Mouse (Mus musculus) liver, embryonic 16.5 days (tissue): ENCODE data around the gene Ppp1r14b. TPM values are rescaled to one million over a fixed set of nuclear protein-coding genes. Genes with fewer than 3 reads are reported as not detected.

ENCODE experiments used
- ATAC-seq: fragments of 200-750 bp; cut with Nextera tagmentation; 2 replicates; pipeline ENCODE4 v1.8.0; 2017; ENCODE audit warnings: low read depth, mild to moderate bottlenecking, moderate number of reproducible peaks, moderate library complexity
- H3K27ac ChIP-seq: fragments of 300-500 bp; sonication (generic); 2 replicates; pipeline ENCODE4 v1.5.1; 2014; ENCODE audit warnings: mild to moderate bottlenecking, low read length
- H3K27me3 ChIP-seq: fragments of 300-500 bp; sonication (generic); 2 replicates; pipeline ENCODE4 v1.6.1; 2014; ENCODE audit warnings: low read depth, low read length, mixed read lengths; ENCODE audit not compliant: control insufficient read depth, insufficient read depth
- H3K36me3 ChIP-seq: fragments of 300-500 bp; sonication (generic); 2 replicates; pipeline ENCODE4 v1.6.1; 2014; ENCODE audit warnings: mild to moderate bottlenecking; ENCODE audit not compliant: control insufficient read depth, insufficient read depth
- H3K4me1 ChIP-seq: fragments of 300-500 bp; sonication (generic); 2 replicates; pipeline ENCODE4 v1.6.1; 2014; ENCODE audit warnings: low read depth, low read length, mixed read lengths; ENCODE audit not compliant: control insufficient read depth
- H3K4me2 ChIP-seq: fragments of 300-500 bp; sonication (generic); 2 replicates; pipeline ENCODE4 v1.6.1; 2014; ENCODE audit warnings: low read depth, low read length, mixed read lengths
- H3K4me3 ChIP-seq: fragments of 300-500 bp; sonication (generic); 2 replicates; pipeline ENCODE4 v1.5.1; 2014; ENCODE audit warnings: low read depth, mild to moderate bottlenecking, low read length
- H3K9ac ChIP-seq: fragments of 300-500 bp; sonication (generic); 2 replicates; pipeline ENCODE4 v1.6.1; 2014; ENCODE audit warnings: low read depth, low read length
- H3K9me3 ChIP-seq: fragments of 300-500 bp; sonication (generic); replicated peaks from 2 replicates; pipeline ENCODE4 v1.6.1; 2016; ENCODE audit warnings: low read length; ENCODE audit not compliant: control insufficient read depth
- WGBS: fragments of 180-500 bp; shearing (Covaris S2); extraction: QIAGEN DNeasy Blood & Tissue Kit; methylation state at CpG from one replicate; pipeline ENCODE4 v1.1.7; 2014; ENCODE audit not compliant: insufficient replicate concordance; 5-methylcytosine and 5-hydroxymethylcytosine counted together
- polyA plus RNA-seq: library from polyadenylated mRNA; unstranded; fragments of >200 nt; fragmentation: Nextera tagmentation; extraction: Ambion mirVana; gene quantifications from 2 replicates; pipeline ENCODE4 v1.2.1, GENCODE M21; 2015

Gene Ppp1r14b
- polyA plus RNA-seq, 1 experiment from 2014 or later: 17.4 TPM

DNA sequence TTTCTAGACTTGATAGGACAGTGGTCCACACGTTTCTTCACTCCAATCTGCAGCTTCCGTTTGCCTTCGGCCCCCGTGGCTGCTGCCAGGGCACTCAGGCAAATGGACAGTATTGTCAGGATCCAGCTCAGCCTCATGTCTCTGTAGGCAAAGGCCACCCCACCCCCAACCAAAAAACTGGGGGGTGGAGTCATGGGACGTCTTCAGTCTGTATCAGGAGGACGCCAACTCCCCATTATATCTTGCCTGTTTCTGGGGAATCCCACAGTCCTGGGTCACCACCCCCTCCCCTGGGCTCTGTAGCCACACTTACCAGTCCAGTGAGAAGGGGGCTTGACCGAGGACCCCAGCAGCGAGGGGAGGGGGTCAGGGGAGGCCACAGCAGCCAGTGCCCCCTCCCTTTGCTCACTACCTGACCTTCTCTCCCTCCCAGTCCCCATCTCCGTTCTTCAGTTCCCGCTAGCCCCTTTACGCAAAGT lies 4.3 kb downstream of the Ppp1r14b start:
- peak overlapping the region; percentile 93 for H3K27ac ChIP-seq
- WGBS: 8% methylated on average over 11 of the region's 11 CpGs
- peaks cover 53% of the 10 kb centered on the region for H3K4me1 ChIP-seq
- H3K9ac ChIP-seq: peak overlapping the region; percentile 81
- no peaks in the 10 kb centered on the region for H3K27me3 ChIP-seq
- no peak for ATAC-seq
- no peaks in the 10 kb centered on the region for H3K9me3 ChIP-seq
- peak overlapping the region; percentile 96 for H3K4me2 ChIP-seq
- H3K4me3 ChIP-seq: peak overlapping the region; percentile 88
- peaks cover 4% of the 10 kb centered on the region for H3K36me3 ChIP-seq

- Histone ChIP-seq H3K27me3 (no peaks in the 10 kb centered on the region), H3K27ac (peak overlapping the region; percentile 93), H3K4me2 (peak overlapping the region; percentile 96), H3K9ac (peak overlapping the region; percentile 92), H3K36me3 (peaks cover 4% of the 10 kb centered on the region), H3K9me3 (no peaks in the 10 kb centered on the region), H3K4me3 (peak overlapping the region; percentile 88), H3K4me1 (peaks cover 46% of the 10 kb centered on the region)
- WGBS: under 1% methylated on average over 56 of the region's 59 CpGs
- peak; percentile 86 for ATAC-seq
Observed at GRCm38 (mm10) chr19:6979486-6980380, 5.0 kb downstream of the Ppp1r14b start.

DNA sequence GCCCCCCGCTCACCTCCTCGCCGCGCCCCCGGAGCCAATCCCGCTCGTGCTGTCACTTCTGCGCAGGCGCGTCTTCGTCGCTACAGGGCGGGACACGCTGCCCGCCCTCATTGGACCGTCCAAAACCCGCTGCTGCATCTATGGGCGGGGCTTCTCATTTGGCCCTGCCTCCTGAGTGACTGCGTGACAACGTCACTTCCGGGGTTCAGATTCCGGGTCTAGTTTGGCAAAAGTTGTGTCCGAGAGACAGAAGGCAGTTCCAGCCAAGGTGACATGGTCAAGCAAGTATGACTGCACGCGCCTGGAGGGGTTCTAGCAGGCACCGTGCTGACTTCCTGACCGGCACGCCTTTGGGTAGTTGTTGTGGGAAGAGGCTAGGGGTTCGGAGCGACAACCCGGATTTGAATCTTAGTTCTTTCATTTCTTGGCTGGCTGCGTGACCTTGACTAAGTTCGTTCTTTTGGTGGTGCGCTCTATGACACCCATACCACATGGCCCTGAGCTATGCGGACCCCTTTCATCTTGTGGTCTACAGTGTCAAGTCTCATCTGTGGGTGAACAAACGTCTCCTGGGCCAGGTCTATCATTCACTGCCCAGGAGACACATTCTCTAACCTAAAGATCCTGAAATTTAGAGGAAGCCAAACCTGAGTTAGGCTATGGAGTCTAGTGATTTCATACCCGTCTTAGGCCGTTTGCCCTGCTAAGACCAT lies 5.8 kb downstream of the Ppp1r14b start, which contains the start of gene Fkbp2:
Fkbp2 (minus strand) TSS at position 121 of the 713 bp plus-strand sequence.
- H3K36me3 ChIP-seq: peaks cover 9% of the 10 kb centered on the region
- H3K27ac ChIP-seq: peak within 1 kb of the TSS; percentile 93
- peaks cover 51% of the 10 kb centered on the region for H3K4me1 ChIP-seq
- ATAC-seq: peak; percentile 82
- 1% methylated on average over 38 of the region's 38 CpGs for WGBS
- peak within 1 kb of the TSS; percentile 88 for H3K4me3 ChIP-seq
- H3K27me3 ChIP-seq: no peaks in the 10 kb centered on the region
- peak within 1 kb of the TSS; percentile 92 for H3K9ac ChIP-seq
- H3K4me2 ChIP-seq: peak within 1 kb of the TSS; percentile 96
- no peaks in the 10 kb centered on the region for H3K9me3 ChIP-seq

DNA sequence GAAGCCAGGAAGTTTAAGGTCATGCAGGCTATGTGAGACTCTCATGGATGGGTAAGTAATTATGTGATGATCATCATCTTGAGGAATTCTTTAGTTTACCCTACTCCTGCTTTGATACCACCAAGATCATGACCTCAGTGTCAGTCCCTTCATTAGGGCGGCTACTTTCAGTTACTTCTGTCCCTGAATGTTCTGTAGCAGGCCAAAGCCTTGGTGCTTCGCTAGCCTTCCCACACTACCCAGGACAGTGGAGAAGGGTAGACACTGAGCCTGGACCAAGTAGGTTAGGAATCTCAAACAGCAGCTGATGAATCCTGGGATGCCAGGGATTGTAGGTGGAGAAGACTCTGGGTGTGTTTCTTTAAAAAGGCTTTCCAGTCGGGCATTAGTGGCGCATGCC lies 6.7 kb downstream of the Ppp1r14b start:
- H3K9me3 ChIP-seq: no peaks in the 10 kb centered on the region
- peak overlapping the region; percentile 88 for H3K4me3 ChIP-seq
- ATAC-seq: no peak
- WGBS: 86% methylated on average over 4 of the region's 4 CpGs
- H3K27ac ChIP-seq: peak overlapping the region; percentile 93; the same call in 1 of the 2 replicates
- H3K4me1 ChIP-seq: peaks cover 51% of the 10 kb centered on the region
- peaks cover 9% of the 10 kb centered on the region for H3K36me3 ChIP-seq
- H3K4me2 ChIP-seq: peak overlapping the region; percentile 96
- H3K9ac ChIP-seq: peak overlapping the region; percentile 92; the same call in 1 of the 2 replicates
- no peaks in the 10 kb centered on the region for H3K27me3 ChIP-seq

DNA sequence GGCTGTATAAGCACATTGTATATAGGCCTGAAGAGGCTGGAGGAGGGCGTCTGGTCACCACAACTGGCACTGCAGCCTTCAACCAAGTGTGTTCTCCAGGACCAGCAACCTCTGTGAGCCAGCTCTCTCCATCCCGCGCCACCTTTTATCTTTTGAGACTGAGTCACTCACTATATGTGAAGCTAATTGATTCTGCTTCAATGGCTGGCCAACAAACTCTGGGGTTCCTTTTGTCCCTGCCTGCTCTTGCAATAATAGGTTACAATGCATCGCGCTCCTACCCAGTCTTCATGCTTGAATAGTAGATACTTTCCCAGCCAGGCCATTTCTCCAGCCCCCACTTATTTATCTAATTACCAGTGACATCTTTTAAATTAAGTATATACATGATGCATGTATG lies 8.9 kb downstream of the Ppp1r14b start:
- Histone ChIP-seq H3K27me3 (no peaks in the 10 kb centered on the region), H3K4me2 (no peak overlapping the region), H3K4me3 (no peak overlapping the region), H3K36me3 (peaks cover 4% of the 10 kb centered on the region), H3K4me1 (peaks cover 52% of the 10 kb centered on the region), H3K9me3 (no peaks in the 10 kb centered on the region), H3K9ac (no peak overlapping the region), H3K27ac (no peak overlapping the region)
- WGBS: 89% methylated on average over 5 of the region's 5 CpGs
- ATAC-seq: no peak

DNA sequence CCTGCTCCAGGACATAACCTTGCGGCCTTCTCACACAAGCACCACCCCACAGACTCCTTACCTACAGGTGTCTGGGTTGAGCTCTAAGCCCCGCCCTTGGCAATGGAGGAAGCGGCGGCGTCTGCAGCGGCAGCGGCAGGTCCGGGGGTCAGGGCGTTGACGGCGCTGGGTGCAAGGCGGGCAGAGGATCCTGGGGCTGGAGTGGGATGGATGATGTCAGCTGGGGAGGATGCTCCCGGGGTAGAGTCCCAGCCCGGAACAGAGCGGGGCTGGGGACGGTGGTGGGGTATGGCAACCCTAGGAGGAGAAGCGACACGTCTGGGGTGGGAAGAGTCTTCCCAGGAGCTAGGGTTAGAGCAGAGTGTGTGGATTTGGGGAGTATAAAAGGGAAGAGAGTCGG lies 10.5 kb downstream of the Ppp1r14b start:
- Histone ChIP-seq H3K36me3 (peaks cover 4% of the 10 kb centered on the region), H3K27me3 (no peaks in the 10 kb centered on the region), H3K9ac (no peak overlapping the region), H3K27ac (no peak overlapping the region), H3K4me3 (no peak overlapping the region), H3K9me3 (no peaks in the 10 kb centered on the region), H3K4me1 (peaks cover 41% of the 10 kb centered on the region), H3K4me2 (no peak overlapping the region)
- ATAC-seq: no peak
- WGBS: 87% methylated on average over 19 of the region's 19 CpGs

- peak; percentile 66 for ATAC-seq
- WGBS: 45% methylated on average over 10 of the region's 10 CpGs
- Histone ChIP-seq H3K27ac (peak overlapping the region; percentile 84), H3K9me3 (no peaks in the 10 kb centered on the region), H3K9ac (peak overlapping the region; percentile 79), H3K4me3 (peak overlapping the region; percentile 76), H3K4me1 (peaks cover 39% of the 10 kb centered on the region), H3K4me2 (peak overlapping the region; percentile 99), H3K36me3 (peaks cover 4% of the 10 kb centered on the region), H3K27me3 (no peaks in the 10 kb centered on the region)
Observed at GRCm38 (mm10) chr19:6985951-6986708, 11.4 kb downstream of the Ppp1r14b start.

- WGBS: under 1% methylated on average over 84 of the region's 85 CpGs
- Histone ChIP-seq H3K9me3 (no peaks in the 10 kb centered on the region), H3K9ac (peak within 1 kb of the TSS; percentile 79), H3K4me3 (peak within 1 kb of the TSS; percentile 76), H3K36me3 (peaks cover 4% of the 10 kb centered on the region), H3K4me1 (peaks cover 41% of the 10 kb centered on the region), H3K4me2 (peak within 1 kb of the TSS; percentile 99), H3K27ac (peak within 1 kb of the TSS; percentile 84), H3K27me3 (no peaks in the 10 kb centered on the region)
- peak; percentile 75 for ATAC-seq
Observed at GRCm38 (mm10) chr19:6987061-6987903, 12.5 kb downstream of the Ppp1r14b start, which contains the start of gene Vegfb. Vegfb (minus strand) TSS chr19:6987651.
